Mouse (Mus musculus): ENCODE measurements around the gene Cfap73.

DNA sequence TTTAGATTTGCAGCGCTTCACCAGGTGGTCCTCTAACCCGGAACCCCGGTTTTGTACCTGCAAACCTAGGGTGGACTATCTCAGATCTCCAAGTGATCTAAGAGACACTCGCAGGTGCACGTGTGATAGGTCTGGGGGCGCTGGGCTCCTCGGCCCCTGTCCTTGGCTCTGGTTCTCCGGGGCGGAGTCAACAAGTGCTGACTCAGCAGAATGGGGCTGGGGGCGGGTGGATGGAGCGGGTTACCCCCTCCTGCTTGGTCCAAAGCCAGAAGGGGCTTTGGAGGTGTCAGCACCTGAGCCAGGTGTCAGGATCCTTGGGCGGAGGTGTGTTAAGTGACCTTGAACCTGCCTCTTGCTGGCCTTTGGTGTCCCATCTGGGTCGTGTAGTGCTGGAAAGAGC is 15.9 kb upstream of the Cfap73 start:
- TF ChIP-seq GATA1 (IDR thresholded peaks at IDR 0.05; ENCODE audit: low read length) (no peak), TAL1 (IDR thresholded peaks at IDR 0.05; ENCODE audit: low read length) (no peak)
